Mouse (Mus musculus) granulocyte monocyte progenitor cell, adult 5-6 weeks (primary cell): Measurements from ENCODE around the gene Gtf2a1. TPM values are rescaled to one million over a fixed set of nuclear protein-coding genes. Genes with fewer than 3 reads are reported as not detected.
A peak's percentile ranks its signal among the peaks of the same experiment; 100 is the strongest.
"Not testable (repeated sequence)": the region's sequence is repeated elsewhere in the genome, so short reads cannot be mapped to it uniquely, and the experiment has no call there.

ENCODE experiments used
- ATAC-seq: replicated peaks from 2 replicates; pipeline ENCODE4 v1.8.0; 2016; ENCODE audit warnings: mild to moderate bottlenecking, moderate TSS enrichment, inconsistent platforms; ENCODE audit not compliant: poor library complexity, severe bottlenecking
- total RNA-seq, 2 experiments: library from RNA; stranded (forward) in 1 of 2; stranded (reverse) in 1 of 2; fragments of 200-712, 200-1000 nt in 1 of 2; fragments of >200 nt in 1 of 2; fragmentation: Nextera tagmentation in 1 of 2; gene quantifications; 2 replicates each; pipeline ENCODE4 v1.2.3; 2014 to 2017

Gtf2a1 gene
- total RNA-seq, 2 experiments from 2014 or later = 29.3 to 36.6 TPM

DNA sequence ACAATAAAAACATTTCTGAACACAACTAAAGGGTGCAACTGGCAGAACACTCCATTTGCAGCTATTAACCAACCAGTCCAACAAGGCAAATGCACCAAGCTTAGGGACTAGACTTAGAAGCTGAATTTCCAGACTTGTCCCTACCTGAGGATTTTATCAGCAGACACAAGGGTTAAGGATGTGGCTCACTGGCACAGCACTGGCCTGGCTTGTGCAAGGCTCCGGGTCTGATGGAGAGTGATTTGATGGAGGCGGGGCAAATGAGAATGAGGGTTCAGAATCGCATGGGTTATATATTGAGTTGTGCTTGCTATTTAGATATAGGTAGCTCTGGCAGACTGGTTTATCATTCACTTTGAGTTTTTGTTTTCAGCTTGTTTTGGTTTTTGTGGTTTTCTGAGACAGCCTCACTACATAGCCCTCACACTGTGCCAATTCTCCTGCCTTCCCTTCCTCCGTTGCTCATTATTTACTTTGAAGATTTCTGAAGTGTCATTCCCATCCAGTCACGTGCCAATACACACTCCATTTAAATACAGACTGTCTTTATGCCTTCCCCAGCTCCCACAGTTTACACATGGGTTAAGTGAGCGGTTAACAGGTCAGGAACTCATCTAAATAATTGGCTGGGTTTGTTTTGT, 7.8 kb downstream of the Gtf2a1 start:
- ATAC-seq = no peak

DNA sequence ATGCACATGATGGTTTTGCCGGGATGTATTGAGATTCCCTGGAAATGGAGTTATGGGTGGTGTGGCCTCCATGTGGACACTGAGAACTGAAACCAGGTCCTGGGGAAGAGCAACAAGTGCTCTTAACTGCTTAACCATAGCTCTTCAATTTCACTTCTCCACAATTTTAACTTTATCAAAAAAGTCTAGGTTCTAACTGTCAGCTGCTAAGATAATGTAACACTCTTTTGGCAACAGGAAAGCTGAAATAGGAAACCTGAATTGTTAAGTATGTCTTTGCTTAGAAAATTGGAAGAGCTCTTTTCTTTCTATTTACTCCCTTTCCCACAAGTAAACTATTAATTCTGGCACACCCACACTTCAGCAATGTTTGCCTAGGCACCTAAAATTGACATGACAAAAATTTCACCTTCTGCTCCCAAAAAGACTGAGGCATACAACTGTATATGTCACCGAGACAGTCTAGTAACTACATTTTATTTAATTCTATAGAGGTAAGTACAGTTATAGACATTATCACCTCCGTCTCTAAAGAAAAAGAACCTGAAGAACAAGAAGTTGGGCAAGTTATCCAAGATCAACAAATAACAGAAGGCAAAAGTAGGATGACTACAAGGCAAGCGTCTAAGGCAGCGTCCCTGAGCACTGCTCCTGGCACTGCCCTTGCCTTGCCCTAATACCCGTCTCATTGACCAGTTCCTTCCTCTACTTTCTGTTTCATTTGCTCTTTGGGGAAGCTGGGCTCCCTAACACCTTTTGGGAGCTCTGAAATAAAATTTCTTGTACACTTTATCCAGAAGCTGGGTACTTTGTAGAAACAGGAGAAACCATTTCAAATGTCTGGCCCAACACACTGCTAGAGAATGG, 8.8 kb downstream of the Gtf2a1 start:
- ATAC-seq = peak; percentile 75

DNA sequence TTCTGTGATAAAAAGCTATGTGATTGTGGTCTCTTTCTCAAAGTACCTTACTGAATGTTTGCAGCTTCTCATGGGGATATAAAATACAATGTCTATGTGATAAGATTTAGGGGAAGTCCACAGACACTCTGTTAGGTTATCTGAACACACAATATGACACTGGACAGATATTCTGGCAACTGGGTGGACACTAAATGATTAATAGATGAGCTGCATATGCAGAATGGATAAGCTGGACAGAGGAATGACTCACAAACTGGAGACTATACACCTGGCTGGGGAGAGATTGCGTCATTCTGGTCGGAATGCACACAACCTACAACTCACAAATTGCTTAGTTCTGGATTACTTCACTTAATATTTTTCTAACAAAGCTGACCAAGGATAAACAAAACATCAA, 10.6 kb downstream of the Gtf2a1 start:
- no peak for ATAC-seq

DNA sequence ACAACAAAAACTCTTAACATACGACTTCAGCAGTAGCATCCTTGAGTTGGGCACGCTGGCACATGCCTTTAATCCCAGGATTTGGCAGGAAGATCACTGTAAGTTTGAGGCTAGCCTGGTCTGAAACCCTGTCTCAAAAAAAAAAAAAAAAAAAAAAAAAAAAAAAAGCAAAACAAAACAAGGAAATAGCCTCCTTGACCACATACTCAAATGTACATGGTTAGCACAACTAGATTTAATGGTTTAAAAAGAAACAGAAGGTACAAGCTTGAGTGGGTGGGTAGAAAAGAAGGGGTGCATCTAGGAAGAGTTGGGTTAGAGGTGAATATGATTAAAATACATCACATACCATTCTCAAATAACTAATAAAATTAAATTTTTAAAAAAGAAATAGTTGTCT, 18.6 kb downstream of the Gtf2a1 start:
- ATAC-seq = no peak

DNA sequence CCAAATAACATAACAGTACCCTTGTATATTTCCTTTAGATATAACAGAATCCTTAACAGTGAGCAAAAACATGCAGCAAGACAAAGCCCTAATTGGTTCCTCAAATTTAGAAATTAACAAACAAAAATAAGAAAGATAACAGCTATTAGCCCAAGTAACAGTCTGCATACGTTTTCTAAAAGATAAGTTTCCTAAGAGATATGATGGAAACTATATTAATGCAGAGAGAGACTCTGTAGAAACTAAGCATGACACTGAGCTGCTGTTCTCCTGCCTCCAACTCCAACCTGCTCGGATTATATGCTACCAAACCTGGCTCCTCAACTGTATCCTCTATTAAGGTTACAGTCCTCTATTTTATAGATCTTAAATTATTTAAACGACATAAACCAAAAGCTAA, 21.0 kb downstream of the Gtf2a1 start:
- no peak for ATAC-seq

DNA sequence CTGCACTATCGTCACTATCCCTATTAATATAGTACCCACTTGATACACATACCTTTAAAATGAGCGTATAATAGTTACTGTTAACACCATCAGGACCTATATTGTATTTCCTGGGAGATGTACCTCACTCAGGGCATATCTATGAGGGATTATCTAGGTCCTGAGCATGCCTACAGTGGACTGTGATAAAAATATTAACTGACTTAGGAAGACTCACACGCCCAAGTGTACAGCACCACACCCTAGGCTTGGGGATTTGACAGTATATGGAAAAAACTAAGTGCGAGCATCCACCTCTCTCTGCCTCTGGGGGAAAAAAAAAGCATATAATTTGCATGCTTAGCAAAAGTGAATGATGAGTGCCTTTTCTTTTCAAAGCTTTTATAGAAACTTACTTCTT, 23.1 kb downstream of the Gtf2a1 start:
- ATAC-seq = no peak

DNA sequence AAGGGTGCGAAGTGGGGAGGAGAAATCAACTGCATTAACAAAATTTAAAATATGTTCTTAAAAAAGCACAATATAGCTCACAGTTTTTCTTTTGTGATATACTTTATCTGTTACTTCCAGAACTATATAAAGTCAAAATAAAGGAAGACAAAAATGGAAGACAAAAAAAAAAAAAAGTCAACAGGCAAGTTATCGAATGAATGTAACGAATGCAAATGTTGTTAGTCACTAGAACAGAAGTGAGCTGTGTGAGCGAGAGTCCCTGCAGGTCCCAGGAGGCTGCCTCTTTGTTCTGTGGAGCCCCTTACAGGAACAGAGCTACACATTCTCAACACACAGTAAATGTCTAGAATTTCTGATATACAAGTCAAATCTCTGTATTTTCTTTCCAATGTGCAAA, 32.1 kb downstream of the Gtf2a1 start:
- not testable (repeated sequence) for ATAC-seq

DNA sequence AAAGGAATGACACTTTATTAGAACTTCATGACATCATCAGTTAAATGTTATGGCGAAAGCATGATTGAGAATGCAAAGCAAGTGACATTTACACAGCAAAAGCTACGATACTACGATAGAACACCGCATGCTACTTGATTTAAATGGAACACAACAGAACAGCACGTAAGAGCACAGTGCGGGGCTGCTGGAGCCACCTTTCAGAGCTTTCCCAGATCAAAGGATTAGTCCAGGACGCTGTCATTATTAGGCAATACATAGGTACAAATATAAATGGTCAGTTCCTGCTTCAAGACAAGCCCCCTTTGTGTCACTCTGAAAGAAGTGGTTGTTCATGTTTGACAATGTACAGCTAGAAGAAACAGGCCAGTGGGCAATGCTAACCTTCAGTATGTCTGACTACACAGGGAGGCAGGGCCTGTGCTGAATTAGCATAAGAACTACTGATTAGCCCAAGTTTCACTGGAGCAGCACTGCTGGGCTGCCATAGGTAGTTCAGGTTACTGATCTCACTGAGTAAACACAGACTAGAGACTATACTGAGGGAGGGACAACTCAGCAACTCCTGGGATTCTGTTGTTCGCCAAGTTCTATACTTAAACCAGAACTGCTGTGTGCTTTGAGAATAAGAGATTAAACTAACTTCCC, 32.8 kb downstream of the Gtf2a1 start:
- ATAC-seq = not testable (repeated sequence)

DNA sequence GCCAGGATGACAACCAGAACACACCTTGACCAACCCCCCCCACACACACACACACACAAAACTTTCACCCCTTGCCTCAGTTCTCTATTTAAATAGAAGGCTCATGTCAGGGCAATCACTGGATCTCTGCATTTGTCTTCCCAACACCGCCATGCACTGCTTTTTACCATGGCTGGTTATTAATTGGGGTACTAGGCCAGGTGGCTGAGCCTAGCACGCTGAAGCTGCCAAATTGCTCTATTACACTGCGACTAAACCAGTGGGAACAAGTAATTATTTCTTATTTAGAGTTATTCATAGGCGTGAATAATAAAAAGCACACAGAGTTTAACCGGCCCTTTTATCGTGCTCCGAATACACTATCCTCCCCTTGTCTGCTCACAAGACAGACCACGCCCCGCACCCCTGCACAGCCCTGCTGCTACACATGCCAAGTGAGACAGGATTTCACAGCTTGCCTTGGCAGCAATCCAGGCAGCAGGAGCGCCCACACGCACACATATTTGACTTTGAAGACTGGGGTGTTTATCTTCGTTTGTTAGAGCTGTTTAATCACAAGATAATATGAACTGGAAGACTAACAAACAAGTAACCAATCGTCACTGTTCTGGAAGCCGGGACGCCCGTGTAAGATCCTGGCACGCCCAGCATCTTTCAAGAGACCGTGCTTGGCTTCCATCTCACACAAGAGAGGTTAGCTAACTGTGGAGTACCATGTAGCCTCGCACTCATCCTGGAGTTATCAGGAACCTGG, 38.3 kb downstream of the Gtf2a1 start:
- ATAC-seq = no peak

DNA sequence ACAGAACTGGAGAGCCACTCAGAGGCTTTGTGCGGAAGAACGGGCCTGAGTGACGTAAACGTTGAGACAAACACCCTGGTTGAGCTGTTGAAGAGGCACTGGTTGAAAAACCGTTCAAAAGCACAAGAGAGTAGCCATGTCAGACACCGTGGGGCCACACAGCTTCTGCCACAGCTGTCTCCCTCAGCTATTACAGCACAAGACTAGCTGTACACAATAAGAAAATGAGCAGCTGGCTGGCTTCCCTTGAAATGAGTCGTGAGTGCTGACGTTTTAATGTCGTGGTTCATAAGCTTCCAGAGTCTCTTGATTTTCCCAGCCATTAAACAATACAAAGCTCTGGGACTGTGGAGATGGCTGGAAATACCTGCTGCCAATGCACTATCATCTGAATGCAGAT, 40.8 kb downstream of the Gtf2a1 start:
- no peak for ATAC-seq

DNA sequence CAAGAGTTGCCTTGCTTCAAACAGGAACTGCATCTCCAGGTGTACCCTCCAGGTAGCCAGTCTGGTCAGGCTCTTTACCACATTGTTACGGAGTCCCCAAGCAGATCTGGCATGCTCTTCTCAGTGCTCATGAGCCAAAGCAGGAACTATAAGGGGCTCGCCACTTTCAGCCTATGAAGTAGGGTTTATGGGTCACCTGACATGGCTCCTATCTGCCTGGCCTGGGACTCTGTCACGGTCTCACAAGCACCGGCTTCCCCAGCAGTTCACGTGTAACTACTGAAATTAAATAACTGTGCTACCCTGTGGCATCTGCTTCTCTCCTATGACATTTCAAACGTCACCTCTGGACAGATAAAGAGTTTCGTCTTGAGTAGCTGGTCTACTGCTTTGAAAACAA, 50.1 kb downstream of the Gtf2a1 start:
- no peak for ATAC-seq

DNA sequence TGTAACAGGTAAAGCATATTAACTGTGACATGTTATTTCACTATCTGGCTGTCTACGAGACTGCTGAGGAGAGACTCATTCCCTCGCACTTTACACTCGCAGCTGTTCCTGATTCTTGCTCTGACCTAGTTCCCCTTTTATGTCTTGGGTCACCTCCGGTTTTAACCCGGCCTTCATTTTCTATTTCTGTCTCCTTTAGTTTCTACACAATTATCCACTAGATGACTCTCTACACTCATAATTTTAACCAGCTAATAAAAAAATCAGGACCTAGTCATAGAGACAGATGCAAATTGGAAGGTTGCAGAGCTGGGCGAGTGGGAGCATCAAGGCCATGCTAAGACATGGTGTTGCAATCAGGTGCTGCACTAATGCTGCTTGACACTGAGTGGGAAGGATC, 55.8 kb downstream of the Gtf2a1 start:
- ATAC-seq = peak; percentile 93

DNA sequence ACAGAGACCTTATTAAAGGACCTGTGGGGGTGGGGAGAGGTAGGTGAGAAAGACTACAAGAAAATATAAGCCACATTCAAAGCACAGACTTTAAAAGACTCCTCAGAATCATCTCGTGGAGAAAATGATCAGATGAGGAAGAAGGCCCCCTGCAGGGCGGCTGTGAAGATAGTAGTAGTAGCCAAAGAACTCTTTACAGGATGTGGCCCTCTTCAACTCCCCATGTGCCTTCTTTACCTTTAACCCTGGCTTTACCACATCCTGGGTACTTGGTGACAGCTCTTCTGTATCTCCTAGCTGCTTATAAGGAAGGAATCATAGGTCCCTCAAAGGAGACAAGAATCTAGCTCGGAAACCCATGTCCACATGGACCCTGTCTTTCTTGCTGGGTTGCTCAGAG, 66.7 kb downstream of the Gtf2a1 start:
- ATAC-seq = no peak

DNA sequence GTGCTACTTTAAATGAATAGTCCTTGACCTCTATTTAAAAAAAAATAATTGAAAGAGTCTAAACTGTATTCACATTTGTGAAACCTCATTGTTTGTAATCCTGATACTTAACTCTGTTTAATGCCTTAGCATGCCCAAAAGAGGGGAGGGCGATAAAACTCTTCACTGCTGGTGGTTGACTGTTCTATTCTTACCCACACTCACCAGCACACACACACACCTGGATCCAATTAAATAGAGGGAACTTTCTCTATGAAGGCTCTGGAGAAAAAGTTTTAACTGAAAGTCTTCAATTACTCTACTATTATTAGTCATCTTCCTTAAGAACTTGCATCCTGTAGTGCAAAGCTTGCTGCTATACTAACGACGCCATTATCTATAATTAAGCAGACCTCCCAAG, 72.5 kb downstream of the Gtf2a1 start:
- no peak for ATAC-seq

DNA sequence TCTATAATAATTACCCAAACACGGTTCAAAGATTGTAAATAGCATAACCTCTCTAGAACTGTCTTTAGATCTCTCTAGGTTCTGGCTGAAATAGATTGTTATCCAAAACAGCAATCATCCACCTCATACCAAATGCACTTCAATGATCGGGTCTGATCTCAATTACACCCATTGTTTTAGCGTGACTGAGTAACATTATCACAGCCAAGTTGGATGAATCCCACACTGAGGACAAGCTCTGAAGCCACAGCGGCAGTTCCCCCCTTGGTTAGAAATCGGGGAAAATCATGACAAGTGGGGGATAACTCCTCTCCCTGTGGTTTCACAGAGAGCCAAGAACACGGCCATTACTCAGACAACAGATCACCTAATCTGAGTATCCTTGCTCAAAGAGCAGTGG, 76.3 kb downstream of the Gtf2a1 start:
- ATAC-seq = no peak

DNA sequence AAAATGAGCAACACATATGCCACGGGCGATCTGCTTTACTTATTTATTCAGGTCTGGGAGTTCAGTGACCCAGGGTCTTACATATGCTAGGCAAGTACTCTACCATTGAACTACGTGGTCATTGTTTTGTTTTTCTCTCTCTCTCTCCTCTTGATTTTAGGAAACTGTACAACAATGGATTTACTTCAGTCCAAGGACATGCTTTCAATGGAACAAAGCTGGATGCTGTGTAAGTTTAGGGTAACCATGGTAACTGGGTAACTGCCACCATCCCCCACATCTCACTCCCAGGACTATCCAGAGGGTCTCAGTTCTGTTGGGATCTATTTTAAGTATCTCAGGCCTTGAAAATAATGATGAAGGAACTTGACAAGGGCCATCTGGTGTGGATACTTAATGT, 78.5 kb downstream of the Gtf2a1 start:
- ATAC-seq = no peak

Other genes starting within 250 kb of the Gtf2a1 start
- gene Cep128, start 206.1 kb downstream of the Gtf2a1 start, total RNA-seq (2014; fragmentation: Nextera tagmentation) = 86.8 and 89.8 TPM in 2 replicates
- gene Cep128, start 206.1 kb downstream of the Gtf2a1 start, total RNA-seq (2017) = 61.6 and 69.9 TPM in 2 replicates
- 0.97 TPM in 1 of 2 replicates, not detected in the other for gene Tshr, start 205.9 kb downstream of the Gtf2a1 start, total RNA-seq (2014; fragmentation: Nextera tagmentation)
- gene Tshr, start 205.9 kb downstream of the Gtf2a1 start, total RNA-seq (2017) = 0.30 and 1.6 TPM in 2 replicates
- gene Ston2, start 197.9 kb upstream of the Gtf2a1 start, total RNA-seq (2014; fragmentation: Nextera tagmentation) = 7.6 and 17.4 TPM in 2 replicates
- gene Ston2, start 197.9 kb upstream of the Gtf2a1 start, total RNA-seq (2017) = 2.9 and 6.9 TPM in 2 replicates